Mouse (Mus musculus): ENCODE measurements around the gene Fgfr2.

The Fgfr2 gene

DNA sequence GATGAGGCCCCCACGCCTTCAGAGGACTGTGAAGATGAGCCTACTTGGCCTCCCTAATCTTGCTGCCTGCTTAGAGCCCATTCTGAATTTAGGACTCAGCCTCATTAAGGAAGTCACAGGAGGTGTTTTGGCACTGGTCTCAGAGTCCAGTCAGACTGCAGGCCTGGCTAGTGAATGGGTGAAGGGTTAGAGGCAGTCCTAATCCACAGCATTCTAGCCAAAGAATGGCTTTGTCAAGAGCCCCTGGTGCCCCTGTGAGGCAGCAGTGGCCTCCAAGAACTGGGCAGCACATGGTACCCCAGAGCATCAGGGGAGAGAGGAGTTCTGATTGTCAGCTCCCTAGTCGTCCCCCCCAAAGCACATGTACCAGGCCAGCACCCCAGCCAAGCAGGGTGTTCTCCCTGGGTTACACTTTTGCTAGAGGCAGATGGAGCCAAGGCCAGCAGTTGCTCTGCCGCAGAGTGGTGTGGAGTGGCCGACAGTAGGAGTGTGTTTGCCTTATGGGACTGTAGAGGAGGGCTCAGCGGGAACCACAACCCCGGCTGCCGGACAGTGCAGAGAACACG is 418.8 kb downstream of the Fgfr2 start:
- no peak for DNase-seq (ENCODE audit: inconsistent age in 2 of 2, low spot score in 1 of 2)

DNA sequence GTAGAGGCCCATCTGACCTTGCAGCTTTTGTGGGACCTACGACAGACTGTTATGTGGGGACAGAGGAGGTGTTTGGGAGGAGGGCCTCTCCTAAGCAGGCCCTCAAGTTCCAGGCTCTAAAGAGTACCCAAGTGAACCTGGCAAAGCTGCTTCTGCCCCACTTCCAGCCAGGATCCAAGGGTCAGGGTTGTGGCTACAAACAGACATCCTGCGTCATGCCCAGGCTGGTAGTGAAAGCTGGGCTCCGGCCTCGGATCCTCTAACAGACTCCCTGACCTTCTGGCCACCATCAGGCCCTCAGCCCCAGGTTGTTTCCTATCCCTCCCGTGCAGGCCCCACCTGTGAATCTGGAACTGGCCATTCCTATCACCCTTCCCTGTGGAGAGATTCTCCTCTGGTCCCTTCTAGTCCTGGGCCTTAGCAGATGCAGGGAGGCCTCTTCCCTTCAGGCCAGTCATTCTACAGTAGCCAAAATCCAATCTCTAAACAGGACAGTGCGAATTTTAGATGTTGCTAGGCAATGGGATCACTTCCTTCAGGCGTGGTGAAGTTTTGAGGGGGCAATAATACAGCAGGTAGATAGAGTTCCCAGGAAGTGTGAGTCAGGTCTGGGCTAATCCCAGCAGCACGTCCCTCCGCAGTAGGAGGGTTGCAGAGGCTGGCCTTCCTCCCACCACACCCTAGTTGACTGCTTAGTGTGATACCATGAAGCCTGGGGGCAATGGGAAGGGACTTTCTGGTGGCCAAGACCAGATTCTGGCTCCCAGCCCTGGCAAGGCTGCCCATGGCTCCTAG is 419.4 kb downstream of the Fgfr2 start:
- peak in 1 of 2 experiments; percentile 44 for DNase-seq (ENCODE audit: inconsistent age in 2 of 2, low spot score in 1 of 2)

DNA sequence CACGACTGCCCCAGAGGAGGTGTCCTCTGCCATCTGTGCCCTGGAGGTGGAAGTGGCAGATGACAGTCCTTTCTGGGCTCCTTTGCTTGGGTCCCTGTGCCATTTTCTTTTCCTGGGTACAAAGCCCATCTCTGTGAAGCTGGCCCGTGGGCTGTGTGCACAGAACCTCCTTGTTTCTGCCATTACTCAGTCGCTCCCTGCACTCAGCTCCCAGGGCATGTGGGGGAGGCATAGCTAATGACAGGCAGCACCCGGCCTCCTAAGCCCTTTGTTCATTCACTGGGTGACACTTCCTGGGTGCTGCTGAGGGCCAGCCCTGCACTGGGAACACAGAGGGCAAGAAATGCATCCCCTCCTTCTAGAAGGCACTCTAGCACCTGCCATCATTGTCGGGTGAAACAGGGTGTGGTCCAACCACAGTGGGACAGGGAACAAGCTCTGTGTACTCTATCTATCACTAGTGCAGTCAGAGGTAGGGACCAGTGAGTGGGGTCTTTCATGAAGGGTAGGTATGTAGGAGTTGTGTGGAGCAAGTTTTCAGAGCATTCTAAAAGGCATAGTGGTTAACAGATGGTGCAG is 420.6 kb downstream of the Fgfr2 start:
- no peak for DNase-seq (ENCODE audit: inconsistent age in 2 of 2, low spot score in 1 of 2)

DNA sequence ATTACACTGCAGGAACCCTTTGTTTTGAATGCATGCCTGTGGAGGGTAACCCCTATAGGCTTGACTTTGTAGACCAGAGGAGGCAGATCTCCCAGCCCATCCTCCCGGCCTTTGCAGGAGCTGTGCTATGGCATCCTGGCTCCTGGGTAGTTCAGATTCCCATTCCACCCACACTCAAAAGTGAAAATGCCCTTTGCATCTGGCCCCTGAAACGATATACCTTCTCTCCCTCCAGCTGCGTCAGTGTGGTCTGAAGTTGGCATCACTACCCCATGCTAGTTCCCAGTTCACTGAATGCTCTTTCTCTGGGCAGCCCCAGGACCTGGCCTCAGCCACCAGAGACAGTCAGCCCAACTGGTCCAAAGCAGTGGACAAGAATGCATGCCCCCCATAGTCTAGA is 421.1 kb downstream of the Fgfr2 start:
- no peak for DNase-seq (ENCODE audit: inconsistent age in 2 of 2, low spot score in 1 of 2)

DNA sequence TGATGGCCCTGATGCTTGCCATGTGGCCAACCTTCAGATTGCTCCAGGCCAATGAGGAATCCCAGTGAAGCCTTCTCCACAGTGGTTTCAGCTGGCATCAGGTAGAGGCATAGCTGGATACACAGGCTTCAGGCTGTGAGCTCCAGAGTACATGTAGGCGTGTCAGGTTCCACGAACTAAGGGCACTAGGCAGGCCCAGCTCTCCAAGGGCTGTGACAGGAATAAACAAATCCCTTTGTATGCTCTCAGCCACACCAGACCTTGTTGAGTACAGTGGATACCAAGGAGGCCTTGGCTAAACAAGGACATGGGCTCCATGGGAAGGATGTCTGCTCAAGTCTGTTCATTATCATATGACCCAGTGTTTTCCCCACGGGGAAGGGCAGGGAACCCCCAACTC is 421.7 kb downstream of the Fgfr2 start:
- no peak for DNase-seq (ENCODE audit: inconsistent age in 2 of 2, low spot score in 1 of 2)

DNA sequence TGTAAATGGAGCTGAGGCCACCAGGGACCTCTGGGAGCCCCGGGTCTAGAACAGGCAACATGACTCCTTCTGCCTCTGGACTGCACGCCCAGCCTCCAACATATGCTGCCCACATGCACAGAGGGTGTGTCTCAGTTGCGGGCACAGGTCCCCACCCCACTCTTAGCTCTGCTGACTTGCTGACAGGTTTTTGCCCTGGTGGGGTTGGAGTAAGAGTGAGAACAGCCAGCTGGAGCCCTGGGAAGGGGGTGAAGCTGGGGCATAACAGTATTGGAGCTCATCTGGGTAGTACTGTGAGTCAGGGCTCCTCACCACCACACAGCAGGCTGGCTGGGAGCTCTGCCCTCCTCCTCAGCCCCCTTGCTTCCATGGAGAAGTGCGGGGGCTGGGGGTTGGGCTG is 423.0 kb downstream of the Fgfr2 start:
- DNase-seq (ENCODE audit: inconsistent age in 2 of 2, low spot score in 1 of 2) = no peak

DNA sequence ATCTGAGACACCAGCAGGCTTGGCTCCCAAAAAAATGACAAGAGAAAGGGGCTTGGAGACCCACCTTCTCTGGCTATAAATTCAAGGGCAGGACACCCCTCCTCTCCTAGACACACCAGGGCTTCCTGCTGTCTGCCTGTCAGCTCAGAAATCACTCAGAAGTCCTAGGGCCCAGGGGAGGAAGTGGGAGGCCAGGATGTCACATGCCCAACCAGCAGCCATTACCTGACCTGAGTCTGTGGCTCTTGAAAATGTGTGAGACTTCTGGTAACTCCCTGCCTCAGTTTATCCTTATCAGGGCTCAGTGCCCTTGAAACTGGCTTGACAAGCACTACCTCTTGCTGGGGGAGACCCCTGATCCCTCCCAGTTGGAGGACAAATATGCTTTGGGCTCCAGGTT is 423.5 kb downstream of the Fgfr2 start:
- DNase-seq (ENCODE audit: inconsistent age in 2 of 2, low spot score in 1 of 2) = no peak

DNA sequence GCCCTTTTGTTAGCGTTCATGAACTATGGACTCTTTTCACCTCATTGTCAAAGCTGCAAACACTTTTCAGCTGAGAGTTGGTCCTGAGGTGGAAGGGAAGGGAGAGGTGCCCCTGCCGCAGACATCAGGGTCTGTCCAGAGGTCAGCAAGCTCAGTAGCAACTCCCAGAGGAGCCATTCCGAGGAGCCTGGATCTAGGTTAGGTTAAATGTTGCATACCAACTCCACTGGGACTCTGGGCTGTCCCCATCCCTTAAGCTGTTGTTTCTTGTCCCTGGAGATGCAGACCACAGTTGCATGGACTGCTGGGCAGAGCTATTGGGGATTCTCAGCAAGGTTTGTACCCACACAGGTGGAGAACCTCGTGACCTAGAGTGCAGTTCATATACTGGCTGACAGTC is 424.0 kb downstream of the Fgfr2 start:
- peak in 1 of 2 experiments; percentile 25 for DNase-seq (ENCODE audit: inconsistent age in 2 of 2, low spot score in 1 of 2)

DNA sequence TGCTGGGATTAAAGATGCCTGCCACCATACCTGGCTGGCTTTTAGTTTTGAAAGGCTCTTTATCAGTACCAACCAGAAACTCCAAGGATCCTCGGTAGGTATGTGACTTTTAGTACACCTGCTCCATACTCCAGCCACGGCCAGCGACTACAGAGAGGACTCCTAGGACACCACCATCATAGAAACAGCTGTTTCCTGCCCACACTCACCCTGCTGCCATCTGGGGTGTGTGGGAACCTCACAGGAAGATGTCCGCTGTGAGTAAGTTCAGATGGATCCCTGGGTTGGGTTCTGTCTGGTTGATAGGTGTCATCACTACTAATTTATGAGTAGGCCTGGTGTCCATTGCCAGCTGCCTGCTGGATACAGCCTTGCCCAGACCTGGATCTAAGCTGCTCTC is 424.4 kb downstream of the Fgfr2 start:
- DNase-seq (ENCODE audit: inconsistent age in 2 of 2, low spot score in 1 of 2) = no peak

DNA sequence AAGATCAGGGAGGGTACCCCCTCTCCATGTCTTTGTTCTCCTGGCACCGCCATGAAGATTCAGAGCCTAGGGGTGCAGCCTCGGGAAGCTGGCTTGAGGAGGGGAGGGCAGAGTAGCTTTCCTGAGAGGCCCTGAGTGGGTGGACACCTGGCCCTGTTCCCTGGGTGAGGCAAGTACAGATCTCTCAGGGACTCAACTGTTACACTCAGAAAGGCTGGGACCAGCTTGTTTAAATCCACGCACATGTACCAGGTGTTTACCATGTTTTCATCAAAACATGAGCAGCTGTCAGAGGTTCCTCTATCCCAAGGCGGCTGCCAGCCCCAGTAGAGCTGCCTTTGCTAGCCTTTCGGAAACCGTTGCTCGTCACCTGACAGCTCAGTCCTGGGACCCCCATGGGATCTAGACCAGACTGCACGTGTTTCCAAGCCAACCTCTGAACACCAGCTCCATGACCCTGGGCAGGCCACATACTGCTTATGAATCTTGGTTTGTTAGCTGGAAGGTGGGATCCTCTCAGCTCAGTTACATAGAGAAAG is 425.8 kb downstream of the Fgfr2 start:
- DNase-seq (ENCODE audit: inconsistent age in 2 of 2, low spot score in 1 of 2) = no peak

DNA sequence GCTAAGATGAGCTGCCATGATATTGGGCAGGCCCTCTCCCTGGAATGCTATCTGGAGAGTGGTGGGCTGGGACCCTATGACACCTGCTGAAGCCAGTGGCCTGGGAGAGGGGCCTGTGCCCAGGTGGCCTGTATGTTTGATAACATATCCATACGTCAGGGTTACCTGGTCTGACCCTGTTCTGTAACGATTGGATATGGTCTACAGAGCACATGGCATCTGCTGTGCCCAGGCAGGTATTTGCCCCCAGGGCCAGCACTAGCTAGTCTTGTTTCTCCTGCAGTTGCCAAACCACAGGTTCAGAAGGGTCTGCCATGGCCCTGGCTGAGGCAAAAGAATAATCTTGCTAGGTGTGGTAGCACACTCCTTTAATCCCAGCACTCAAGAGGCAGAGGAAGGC is 429.6 kb downstream of the Fgfr2 start:
- DNase-seq (ENCODE audit: inconsistent age in 2 of 2, low spot score in 1 of 2) = no peak

DNA sequence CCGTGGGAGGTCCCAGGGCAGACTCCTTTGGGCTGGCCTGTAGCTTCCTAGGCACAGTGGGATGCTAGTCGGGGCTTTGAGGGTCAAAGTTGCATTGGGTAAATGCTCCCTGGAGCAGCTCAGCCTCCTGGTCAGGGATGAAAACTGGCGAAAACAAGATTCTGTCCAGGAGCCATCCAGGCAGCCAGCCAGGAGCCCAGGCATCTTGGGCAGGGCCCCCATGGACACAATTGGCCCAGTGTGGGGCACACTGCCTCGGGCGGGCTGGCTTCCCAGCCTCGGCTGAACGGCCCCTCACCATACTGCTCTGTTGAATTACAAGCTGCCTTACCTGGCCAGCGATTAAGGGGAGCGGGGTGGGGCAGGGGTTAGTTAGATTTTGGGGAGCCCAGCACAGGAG is 430.4 kb downstream of the Fgfr2 start:
- DNase-seq (ENCODE audit: inconsistent age in 2 of 2, low spot score in 1 of 2) = no peak

DNA sequence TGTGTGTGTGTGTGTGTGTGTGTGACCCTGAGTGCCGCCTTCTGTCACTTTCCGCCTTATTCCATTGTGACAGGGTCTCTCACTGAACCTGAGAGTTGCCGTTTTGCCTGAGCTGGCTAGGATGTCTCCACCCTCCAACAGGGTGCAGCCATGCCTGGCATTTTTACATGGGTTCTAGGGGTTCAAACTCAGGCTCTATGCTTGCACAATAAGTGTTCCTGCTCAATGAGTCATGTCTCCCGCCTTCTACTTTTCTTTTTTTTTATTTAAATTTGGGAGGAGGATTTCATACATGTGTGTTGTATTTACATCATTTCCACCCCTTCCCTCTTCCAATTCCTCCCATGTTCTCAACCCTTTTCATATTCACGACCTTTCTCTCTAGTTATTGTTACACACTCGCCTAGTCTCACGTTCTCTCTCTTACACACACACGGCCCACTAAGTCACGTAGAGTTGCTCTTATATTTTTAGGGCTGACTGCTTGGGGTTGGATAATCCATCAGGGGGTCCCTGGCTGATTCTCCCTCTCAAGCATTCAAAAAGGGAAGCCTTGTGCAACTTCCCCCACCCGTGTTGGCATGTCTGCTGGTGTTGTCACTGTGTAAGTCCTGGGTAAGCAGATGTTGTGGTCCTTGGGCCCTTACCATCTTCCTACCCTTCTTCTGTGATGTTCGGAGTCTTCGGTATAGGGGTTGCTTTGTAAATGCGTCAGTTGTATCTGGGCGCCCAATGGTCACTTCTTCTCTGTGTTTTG is 432.3 kb downstream of the Fgfr2 start:
- no peak for DNase-seq (ENCODE audit: inconsistent age in 2 of 2, low spot score in 1 of 2)

DNA sequence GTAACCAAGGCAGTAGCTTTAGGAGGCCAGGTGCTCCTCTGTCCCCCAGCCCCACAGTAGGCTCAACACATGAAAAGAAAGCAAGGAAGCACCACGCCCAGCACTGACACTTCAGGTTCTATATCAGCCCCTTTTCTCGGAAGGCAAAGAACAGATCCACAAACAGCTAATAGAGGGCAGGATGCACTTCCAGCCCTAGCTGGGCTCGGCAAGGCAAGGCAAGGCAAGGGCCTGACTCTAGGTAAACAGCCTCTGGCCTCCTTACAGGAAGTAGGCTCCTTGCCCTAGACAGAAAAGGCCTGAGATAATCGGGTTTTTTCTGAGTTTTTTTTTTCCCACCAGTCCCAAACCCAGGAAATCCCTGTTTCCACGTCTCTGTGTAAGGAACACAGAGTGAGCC is 433.4 kb downstream of the Fgfr2 start:
- DNase-seq (ENCODE audit: inconsistent age in 2 of 2, low spot score in 1 of 2) = no peak

DNA sequence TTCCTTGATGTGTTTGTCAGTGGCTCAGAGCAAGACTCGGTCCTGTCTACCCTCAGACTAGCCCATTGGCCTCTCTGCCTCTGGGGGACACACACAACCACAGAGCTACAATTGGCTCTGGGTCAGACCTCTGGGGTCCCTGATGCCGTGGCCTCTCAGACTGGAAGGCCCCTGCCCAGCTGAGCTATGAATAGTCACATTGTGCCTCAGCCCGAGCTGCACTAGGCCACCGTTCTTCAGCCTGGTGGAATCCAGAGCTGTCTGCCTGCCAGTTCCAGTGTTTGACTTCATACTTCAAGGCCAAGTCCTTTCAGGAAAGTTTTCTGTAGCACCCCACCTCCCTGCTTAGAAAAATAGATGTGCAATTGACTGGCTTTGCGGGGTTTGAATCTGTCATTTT is 434.4 kb downstream of the Fgfr2 start:
- DNase-seq (ENCODE audit: inconsistent age in 2 of 2, low spot score in 1 of 2) = peak in 1 of 2 experiments; percentile 52

DNA sequence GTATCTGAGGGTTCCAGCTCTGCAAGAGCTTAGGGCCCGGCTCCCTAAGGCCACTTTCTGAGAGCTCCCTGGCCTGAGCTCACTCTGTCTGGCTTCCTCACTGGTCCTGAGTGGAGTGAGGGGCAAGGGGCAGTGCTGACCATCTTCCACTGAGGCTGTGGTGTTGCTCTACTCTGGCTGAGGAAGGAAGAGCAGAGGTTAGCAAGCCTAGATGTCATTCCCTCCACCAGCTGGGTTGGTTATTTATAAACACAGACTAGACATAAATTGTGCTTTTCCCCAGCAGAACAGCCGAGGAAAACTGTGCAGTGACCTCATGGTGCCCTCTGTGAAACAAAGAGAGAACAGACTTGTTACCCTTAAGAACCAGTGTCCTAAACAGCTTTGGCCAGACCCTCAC is 435.3 kb downstream of the Fgfr2 start:
- no peak for DNase-seq (ENCODE audit: inconsistent age in 2 of 2, low spot score in 1 of 2)

DNA sequence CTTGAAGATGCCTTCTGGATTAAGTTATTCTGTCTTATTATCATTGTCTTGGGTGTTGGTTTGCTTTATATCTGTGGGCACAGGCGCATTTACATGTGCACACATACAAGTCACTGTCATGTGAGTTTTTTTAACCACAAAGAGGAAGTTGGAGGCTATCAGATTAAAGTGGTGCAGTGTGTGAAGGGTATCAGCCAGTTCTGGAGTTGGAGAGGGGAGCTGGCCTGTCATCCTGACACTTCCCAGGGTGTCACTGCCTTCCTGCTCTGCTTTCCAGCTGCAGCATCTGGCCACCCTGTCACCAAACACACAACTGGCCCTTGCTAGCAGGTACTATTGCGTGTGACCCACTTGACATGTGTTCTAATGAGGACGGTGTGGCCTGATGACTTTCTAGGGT is 436.6 kb downstream of the Fgfr2 start:
- DNase-seq (ENCODE audit: inconsistent age in 2 of 2, low spot score in 1 of 2) = no peak

DNA sequence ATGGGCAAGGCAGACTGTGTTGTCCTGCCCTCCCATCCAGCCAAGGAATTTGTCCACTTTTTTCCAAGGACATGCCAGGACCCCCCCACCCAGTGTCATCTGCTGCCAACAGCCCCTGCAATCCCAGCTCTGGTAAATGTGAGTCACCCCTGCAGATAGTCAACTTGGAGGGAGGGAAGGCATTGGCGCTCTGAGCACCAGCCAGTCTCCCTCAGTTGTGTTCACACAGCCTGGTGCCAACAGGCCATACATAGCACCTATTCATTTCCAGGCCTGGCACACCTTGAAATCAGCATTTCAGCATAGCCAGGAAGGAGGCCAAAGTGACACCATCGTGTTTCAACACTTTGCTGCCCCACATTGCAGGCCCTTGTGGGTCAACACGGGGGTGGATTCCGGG is 439.2 kb downstream of the Fgfr2 start:
- peak; percentile 41 to 73 for DNase-seq (ENCODE audit: inconsistent age in 2 of 2, low spot score in 1 of 2)

DNA sequence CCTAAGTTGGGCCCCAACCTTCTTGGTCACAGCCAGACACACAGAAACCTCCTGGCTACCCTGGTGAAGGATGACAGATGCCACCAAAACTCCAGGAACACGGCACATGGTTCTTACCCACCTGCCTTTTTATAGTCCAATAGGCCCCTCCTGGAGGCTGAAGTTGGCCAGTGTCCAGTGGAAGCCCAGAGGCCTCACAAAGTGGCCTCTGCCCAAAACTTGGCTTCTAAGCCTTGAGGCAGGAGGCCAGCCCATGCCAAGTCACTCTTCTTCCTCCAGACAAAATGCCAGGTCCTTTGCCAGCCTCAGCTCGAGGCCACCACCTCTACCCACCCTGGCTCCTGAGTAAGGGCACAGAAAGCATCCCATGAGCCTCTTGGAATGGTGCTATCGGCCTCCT is 440.2 kb downstream of the Fgfr2 start:
- no peak for DNase-seq (ENCODE audit: inconsistent age in 2 of 2, low spot score in 1 of 2)

DNA sequence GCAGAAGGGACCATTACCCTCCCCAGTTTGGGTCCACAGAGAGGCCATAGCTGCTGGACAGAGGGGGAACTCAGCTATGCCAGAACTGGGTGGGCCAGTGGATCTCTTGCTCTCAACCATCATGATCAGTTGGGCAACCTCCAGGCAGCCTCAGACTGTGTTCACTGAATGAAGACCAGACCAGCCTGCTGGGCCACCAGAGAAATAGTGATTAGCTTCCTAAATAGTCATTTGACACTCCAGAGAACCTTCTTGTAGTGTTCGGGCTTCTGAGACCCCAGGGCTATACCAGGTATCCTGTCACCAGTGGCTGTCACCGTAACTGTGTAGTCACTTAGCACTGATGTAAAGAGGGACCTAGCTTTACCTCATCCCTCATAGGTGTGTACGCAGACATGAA is 440.8 kb downstream of the Fgfr2 start:
- DNase-seq (ENCODE audit: inconsistent age in 2 of 2, low spot score in 1 of 2) = no peak

DNA sequence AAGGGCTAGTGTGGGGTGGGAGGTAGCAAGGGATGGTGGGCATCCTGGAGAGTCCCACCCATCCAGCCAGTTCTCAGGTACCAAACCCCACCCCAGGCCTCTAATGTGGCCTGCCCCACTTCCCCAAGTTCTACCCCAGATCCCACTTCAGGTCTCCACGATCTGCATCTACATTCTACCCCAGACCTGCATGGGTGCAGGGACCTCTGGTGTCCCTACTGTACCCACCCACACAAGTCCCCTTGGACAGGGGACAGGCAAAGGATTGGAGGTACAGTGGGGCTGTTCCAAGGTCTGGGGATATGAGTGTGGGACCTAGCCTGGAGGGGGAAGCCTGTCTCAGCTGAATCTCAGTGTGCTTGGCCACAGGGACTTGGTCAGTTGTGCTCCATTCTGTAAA is 441.3 kb downstream of the Fgfr2 start:
- DNase-seq (ENCODE audit: inconsistent age in 2 of 2, low spot score in 1 of 2) = no peak

DNA sequence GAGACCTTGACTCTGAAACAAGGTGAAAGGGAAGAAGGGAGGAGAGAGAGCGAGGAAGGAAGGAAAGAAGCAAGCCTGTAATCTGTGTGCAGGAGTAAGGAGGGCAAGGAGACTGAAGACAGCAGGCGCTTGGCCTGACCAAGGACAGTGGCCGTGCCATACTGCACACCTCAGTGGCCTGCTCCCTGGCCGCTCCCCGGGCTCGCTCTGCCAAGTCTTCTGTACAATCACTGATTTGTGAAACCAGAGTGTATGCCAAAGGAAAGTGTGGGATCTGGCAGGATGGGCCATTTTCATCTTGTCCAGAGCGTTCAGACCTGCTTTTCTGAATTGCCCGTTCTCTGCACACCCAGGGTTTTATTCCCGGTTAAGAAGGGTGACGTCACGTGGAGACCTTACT is 441.9 kb downstream of the Fgfr2 start:
- no peak for DNase-seq (ENCODE audit: inconsistent age in 2 of 2, low spot score in 1 of 2)
